Mouse (Mus musculus) gastrocnemius, postnatal 14 days (tissue): ENCODE measurements around the gene Tinag. TPM values are rescaled to one million over a fixed set of nuclear protein-coding genes. Genes with fewer than 3 reads are reported as not detected.
"Not testable (repeated sequence)": the region's sequence is repeated elsewhere in the genome, so short reads cannot be mapped to it uniquely, and the experiment has no call there.

Experiments used
- DNase-seq: peaks from one replicate; pipeline ENCODE4 v3.0.0; 2021; ENCODE audit warnings: mixed read lengths
- intact Hi-C: fragments of 180-260 bp; cut with DNase I; formaldehyde crosslinking; loops from one replicate; pipeline ENCODE4 v1.15.1; 2025; ENCODE audit warnings: low total_unique reads
- long read RNA-seq, 2 experiments: library from polyadenylated mRNA; stranded (forward); transcript quantifications; one replicate each; pipeline ENCODE4 v2.0.0; 2021
- total RNA-seq, 2 experiments: library from RNA; stranded (reverse); gene quantifications; 2 replicates each; pipeline ENCODE4 v1.2.3; 2021

The Tinag gene
- not detected for total RNA-seq
- long read RNA-seq, experiment 1 = 0 reads
- long read RNA-seq, experiment 2 = 0 reads

DNA sequence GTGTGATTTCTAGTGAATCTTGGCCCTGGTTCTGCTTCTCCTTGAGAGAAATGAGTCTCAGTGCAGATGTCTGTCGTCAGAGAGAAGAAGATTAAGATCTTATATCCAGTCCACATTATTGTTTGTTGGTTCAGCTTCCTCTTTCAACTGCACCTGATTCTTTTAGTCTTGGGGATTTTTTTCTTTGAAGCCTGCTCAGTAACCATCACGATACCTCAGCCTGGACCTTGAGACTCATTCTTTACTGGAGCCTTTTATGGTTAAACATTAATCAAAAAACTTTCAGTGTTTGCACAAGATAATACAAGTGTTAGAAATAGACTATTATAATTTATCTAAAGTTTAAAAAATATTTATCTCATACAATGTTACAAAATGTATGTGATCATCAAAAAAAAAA is at the start of gene Tinag:
Gene Tinag (minus strand): TSS at position 210 of the 400 bp plus-strand sequence.
- intact Hi-C loops = no loop called here
- no peak for DNase-seq

DNA sequence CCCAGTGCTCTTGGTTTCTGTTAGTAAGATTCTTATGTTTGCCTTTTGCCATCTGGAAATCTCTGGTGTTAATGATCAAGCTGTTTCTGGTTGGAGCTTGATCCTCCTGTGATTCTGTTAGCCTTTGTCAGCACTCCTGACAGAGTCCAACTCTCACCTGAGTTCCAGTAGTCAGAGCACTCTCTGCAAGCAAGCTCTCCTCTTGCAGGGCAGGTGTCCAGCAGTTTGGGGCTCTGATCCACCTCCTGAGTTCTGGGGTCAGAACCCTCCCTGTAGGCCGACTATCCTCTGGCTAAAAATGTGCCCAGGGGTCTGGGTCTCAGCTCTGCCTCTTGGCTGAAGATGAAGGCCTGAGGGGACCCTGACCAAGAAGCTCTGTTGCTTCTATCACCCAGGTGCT is 37.6 kb upstream of the Tinag start:
- DNase-seq, intact Hi-C loops: not testable (repeated sequence)

DNA sequence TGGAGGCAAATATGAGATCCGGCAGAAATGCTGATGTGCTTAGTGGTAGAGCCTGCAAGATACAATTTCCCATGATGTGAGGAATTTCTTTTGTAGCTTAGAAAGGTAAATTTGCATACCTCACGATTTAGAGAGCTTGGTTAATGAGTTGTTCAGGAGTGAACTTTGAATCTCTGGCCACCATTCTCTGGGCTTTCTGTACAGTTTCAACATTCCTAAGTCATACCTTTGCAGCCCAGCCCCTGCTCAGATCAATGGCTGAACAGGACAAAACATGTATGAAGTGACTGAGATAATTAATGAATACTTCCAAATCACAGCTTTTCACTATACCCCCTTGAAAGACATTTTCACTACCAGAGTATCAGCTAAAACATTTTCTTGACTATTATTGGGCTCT is 26.1 kb upstream of the Tinag start:
- intact Hi-C loops = no loop called here
- no peak for DNase-seq

DNA sequence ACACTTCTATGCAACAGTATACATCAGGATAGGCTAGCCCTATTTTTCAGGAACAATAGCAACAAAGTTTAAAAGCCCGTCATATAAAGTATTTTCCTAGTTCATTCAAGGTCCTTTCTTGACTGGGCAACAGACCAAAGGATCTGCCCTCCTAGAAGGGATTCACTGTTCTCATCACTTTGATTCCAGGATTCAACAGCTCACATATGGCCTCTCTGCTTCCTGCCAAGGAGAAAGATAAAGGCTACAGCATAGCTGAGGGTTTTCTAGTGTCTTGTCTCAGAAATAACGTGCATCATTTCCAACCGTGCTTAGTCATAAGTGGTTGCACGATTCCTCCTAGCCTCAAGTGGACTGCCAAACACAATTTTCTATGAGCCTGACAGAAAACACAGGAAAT is 11.0 kb upstream of the Tinag start:
- DNase-seq = no peak
- intact Hi-C loops = no loop called here

DNA sequence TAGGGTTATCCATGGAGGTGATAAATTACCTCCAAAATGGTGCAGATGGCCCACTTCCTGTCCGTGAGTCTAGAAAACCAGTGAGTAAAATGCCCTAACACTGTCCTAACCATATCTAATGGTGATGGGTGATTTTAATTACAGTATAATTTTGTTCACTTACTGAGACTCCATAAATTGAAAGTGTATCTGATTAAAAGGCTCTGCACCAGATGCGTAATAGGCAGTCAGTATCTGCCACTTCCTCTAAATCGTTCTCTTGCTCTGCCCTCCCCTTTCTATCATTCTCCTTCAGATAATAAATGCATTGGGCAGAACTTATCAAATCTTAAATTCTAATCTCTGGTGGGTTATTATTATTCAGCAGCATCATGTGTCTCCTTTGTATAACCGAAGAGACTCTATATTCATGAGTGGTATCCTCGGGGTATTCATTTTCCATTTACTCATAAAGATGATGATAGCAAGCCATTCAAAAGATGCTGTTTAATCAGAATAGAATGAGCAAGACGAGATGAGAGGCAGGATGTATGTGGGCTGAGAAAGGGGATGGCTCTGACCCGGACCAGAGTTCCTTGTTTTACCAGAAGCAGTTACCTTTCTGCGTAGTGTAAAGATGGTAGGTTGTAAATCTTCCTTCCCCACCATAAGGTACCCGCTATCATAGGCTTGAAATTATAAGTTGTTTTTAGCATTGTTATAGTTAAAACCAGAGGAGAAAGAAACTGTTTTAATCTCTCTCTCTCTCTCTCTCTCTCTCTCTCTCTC is 9.0 kb upstream of the Tinag start:
- DNase-seq = no peak
- intact Hi-C loops = no loop called here

DNA sequence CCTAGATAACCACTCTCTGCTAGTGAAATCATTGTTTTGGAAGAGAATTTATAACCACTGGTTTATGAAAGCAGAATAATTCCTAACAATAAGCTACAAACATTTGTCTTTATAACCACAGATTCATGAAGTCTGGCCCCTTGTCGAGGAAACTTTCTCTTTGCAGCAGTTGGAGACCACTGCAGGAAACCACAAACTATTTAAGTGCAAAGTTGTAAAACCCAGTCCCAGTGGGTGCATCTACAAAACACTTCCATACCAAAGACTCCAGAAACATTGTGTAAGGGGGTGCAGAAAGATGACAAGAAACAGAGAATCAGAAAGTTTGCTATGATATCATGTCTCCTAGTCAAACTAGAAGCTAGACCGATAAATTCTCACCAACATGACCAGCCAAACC is 5.8 kb upstream of the Tinag start:
- intact Hi-C loops = no loop called here
- no peak for DNase-seq

DNA sequence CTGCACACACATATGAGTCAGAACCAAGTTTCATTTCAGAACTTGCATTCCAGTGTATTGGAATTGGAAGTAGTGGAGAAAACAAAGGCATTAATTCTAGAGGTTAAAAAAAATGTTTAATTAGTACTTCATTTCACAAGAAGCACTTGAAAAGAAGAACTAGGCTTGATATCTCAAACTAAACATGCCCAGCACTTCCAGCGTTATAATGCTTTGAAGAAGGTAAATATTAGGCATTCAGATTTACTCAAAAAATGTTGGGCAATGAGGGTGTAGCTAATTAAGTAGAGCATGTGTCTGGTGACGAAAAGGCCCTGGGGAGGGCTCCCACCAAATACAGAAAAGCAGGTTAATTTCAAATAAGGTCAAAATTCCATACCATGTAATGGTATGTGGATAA is 4.1 kb upstream of the Tinag start:
- DNase-seq = no peak
- intact Hi-C loops = no loop called here

DNA sequence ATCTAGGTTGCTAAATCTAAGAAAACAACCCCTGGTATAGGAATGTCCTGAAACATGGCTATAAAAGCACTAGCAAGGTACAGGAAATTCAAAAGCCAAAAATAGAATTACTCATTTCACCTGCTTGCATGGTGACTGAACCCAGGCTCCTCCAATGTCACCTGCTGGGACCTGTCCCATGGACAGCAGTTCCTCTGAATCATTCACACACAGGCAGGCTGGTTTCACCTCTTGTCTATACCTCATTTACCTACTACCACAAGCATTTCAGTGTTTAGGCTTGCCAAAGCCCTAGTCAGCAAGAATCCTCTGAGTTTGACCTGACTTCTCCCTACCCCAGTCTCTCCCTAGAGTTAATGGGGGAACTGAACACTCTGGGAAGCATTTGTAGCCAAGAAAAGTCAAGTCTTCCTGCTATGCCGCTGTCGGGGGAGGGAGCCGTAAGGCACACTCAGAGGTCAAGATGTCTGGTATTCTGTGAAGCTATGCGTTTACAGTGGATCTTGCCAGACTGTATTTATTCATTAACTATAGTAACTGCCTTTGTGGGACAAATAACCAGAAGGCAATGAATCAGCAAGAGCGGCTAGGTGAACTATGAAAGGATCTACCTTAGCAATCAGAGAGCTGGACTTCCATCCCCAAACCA is 597 bp upstream of the Tinag start:
- intact Hi-C loops = no loop called here
- no peak for DNase-seq

DNA sequence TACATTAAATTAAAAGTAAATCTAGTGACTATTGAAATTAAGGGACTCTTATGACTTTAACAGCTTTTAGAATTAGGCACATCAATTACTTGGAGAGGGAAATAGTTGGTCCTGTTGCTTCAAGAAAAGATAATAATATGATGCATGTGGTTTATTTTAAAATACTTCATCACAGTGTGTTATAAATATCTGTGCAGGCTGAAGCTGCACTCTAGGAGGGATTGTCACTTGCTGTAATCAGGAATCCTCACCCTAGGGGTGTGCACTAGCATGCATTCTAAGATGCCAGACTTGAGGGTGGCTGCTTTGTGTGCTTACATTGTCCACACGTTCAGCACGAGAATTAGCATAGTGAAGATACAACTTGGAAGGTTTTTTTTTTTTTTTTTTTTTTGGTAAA is 10.2 kb downstream of the Tinag start:
- DNase-seq = no peak
- intact Hi-C loops = no loop called here

DNA sequence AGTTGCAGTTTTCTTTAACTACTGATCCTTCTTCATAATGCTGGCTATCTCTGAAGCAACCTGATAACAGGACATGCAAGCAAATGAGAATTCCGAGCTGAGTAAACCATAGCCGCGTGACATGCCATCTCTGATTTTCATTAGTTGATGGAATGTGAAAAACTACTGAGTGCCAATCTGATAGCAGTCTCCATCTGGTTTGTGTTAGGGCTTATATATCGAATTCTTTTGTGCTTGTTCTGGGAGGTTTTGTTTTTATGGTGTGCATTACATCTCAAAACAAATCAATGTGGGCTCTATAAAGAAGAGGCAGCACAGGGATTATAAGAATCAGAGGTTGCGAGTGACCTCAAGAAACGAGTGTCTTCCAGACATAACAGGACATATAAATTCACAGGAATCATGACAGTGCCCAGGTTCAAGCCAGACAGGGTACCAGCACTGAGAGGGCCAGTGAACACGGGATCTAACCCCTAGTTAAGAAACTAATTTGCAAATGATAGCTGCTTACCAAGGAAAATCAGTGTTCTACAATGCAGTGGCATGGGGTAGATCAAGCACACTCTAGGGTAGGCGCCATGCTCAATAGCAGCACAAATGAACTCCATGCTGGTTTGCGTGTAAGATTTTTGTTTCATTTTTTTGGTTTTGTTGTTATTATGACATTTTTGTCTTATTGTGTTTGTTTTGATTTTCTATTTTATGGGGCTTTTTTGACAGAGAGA is 13.0 kb downstream of the Tinag start:
- intact Hi-C loops = no loop called here
- no peak for DNase-seq

DNA sequence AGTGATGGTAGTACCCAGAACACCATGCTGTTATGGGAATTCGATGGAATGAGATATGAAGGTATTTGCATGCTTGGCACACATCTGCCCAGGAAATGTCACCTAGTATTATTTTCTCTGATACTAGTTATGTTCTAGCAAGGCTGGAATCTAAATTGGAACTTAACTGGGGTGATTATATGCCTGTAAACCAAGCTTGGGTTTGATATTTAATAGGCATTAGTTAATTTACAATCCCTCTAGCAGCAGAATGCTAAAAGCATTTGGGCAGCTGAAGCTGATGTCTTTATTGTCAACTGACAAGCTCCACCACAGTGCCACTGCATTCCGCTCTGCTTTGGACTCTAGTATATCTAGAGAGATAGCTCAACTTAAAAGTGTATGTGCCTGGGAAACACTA is 20.3 kb downstream of the Tinag start:
- DNase-seq = no peak
- intact Hi-C loops = no loop called here

DNA sequence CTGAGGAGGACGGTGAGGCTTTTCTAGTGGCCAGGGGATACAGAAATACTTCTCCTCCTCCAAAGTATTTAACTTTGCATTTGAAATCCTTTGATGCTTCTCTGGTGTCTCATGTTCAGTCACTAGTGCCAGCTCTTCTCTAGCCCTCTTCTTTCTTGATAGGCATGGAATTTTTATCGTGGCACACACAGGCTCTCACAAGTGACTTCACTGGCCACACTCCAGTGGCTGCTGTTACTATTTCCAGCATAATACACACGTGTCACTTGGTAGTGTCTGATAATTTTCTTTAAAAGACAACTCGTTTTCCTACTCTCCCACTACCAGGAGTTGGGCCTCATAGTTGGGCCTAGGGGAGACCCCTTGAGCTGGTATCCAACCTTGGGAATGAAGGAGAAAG is 26.7 kb downstream of the Tinag start:
- DNase-seq = no peak
- intact Hi-C loops = no loop called here

DNA sequence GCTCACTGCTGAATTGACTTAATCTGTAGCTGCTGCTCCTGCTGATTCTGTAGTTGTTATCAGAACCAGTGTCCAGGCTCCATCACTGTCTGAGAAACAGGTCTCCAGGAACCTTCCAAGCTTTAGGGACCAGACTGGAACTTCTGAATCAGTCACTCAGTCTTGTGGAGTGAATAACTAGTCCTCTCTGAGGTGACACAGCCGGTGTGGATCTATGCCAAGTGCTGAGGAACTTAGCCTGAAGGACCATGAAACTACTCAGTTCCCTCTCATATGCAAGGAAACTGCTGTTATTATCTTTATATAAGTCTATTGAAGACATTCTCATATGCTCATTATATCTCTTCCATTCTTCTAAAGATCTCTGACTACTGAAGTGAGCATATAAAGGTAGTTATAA is 49.6 kb downstream of the Tinag start:
- no peak for DNase-seq
- intact Hi-C loops = no loop called here

DNA sequence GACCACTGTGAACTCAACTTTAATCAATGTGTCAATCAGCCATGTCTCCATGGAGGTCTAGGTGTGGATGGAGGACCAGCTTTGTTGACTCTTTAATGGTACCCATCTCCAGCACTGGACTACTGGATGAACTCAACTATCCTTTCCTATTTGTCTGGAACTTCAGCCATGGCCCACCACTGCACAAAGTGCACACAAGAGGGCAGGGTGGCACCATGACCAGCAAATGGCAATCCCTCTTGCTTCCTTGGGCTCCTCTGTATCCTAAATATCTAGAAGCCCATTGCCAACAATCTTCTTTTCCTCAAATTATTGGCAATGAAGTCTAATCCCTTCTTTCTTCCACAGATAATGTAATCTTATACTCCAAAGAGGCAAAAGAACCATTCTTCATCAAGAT is 55.6 kb downstream of the Tinag start:
- no peak for DNase-seq
- intact Hi-C loops = no loop called here

DNA sequence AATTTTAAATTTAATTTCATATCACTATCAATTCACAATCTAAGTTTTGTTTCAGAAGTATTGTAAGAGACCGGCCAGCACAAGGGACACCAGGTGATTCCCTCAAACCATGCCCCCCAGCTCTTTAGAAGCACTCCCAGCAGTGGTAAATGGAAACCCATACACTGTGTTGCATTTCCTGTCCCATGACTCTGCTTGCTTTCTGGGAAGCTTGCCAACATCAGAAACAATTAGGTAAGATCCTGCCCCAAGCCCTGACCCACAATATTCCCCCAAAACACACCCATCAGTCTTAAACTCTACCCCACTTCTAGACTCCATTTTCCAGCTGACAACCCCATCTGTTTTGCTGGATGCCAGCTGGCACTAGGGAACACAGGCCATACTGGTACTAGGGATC is 110.8 kb downstream of the Tinag start:
- intact Hi-C loops = no loop called here

DNA sequence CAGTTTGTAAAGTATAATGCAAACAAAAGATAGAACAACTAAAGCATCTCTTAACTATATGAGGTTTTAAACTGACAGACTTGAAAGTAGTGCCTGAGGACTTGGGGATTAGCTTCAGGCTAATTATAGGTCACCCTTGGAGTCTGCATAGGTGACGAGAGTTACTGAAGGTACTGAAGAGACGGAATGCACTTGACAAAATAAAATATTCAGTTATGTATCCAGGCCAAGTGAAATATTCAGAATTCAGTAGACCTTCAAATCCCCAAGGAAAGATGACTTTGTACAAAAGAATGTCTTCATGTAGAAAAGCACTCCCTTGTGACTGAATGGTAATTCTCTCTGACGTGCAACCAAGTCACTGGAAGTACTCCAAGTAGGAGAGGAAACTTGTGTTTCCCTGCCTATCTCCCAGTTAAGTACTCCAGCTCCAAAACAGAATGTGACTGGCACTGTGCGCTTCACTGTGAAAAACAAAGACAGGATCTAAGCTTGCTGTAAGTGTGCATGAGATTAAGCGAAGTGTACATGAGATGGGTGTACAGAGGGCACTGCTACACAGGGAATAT is 130.4 kb downstream of the Tinag start:
- no peak for DNase-seq
- intact Hi-C loops = no loop called here

More for the DNA sequence above, 110.8 kb downstream of the Tinag start:
- no peak for DNase-seq
